12 mouse cellular contexts compared by ENCODE assay signal in the genomic region with DNA sequence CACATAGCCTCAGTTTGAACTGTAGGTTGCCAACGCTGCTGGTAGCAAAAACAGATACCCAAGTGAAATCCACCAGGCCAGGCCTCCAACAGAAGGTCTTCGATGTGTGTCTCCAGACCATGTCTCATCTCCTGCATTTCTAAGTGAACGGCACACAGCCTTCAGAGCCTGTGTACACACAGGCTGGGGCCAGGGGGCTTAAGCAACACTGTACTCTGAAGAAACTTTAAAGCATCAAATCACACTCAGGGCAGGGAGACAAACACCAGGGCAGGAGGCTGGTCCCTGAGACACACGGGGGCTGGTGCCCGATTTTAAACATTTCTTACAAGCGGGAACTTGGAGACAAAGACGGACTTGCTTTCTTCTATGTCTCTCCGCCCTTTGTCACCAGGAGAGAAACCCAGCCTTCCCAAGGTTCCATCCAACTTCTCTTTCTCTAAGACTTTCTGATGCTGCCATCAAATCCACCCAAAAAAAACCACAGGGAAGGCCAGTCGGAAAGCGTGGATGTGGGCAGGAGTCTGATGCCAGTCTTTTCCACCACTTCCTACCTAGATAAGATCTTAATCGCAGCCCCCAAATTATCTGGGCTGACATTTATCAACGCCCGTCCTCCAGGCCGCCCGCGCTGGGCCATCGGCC. TPM values are rescaled to one million over a fixed set of nuclear protein-coding genes. Genes with fewer than 3 reads are reported as not detected.
A peak's percentile ranks its signal among the peaks of the same experiment; 100 is the strongest.
DNase-seq lines count a peak whose midpoint lies in the region; ATAC-seq lines count a peak whose summit lies in the region.
"Had no signal": no experiment of that assay in that cellular context is flagged by ENCODE, and none has a peak within 500 bp of the region (broad histone marks: within the 10 kb centered on the region; RNA-seq: fewer than 3 reads in every experiment).

No protein-coding gene starts in this region.

- no peak for ATAC-seq in kidney, embryonic 15.5 days (replicated peaks; ENCODE audit: low FRiP score)
- no peak for ATAC-seq in embryonic facial prominence, embryonic 14.5 days (ENCODE audit: low read depth)
- no peak for ATAC-seq in hindbrain, embryonic 14.5 days (ENCODE audit: low FRiP score)
- ATAC-seq in neural tube, embryonic 13.5 days (ENCODE audit: low read depth): no peak
- no peak for ATAC-seq in cerebellum, adult (ENCODE audit: insufficient number of reproducible peaks, low FRiP score, low TSS enrichment)

- DNase-seq in kidney, adult 8-10 months: no peak
- no peak for DNase-seq in embryonic facial prominence, embryonic 14.5 days (ENCODE audit: low spot score)
- no peak for DNase-seq in hindbrain, embryonic 14.5 days (ENCODE audit: low spot score)
- DNase-seq in urinary bladder, adult 18-20 months (ENCODE audit: low spot score in 2 of 2): no peak
- no peak for DNase-seq in natural killer cell, adult 2 months (ENCODE audit: low spot score in 2 of 2)
- DNase-seq: cerebellum, postnatal 10 days; heart, adult 2 months; kidney, adult 18-20 months had no signal

- no peak overlapping the region for H3K9ac ChIP-seq in kidney, embryonic 15.5 days
- H3K9ac ChIP-seq in embryonic facial prominence, embryonic 14.5 days (ENCODE audit: low read depth, low read length): peak overlapping the region; percentile 3; the same call in 1 of the 2 replicates
- peak overlapping the region; percentile 43 for H3K9ac ChIP-seq in hindbrain, embryonic 14.5 days
- H3K9ac ChIP-seq in neural tube, embryonic 13.5 days: peak overlapping the region; percentile 57; the same call in 1 of the 2 replicates
- H3K9ac ChIP-seq: liver, embryonic 14.5 days had no signal

- H3K4me3 ChIP-seq in kidney, embryonic 15.5 days (replicated peaks): no peak overlapping the region
- no peak overlapping the region for H3K4me3 ChIP-seq in embryonic facial prominence, embryonic 14.5 days (ENCODE audit: low read depth, low read length)
- no peak overlapping the region for H3K4me3 ChIP-seq in hindbrain, embryonic 14.5 days (replicated peaks; ENCODE audit: low read length)
- H3K4me3 ChIP-seq in neural tube, embryonic 13.5 days: no peak overlapping the region
- H3K4me3 ChIP-seq: heart, adult 2 months had no signal

- peak overlapping the region; percentile 9; the same call in 1 of the 2 replicates for H3K4me2 ChIP-seq in kidney, embryonic 15.5 days
- H3K4me2 ChIP-seq in embryonic facial prominence, embryonic 14.5 days (ENCODE audit: low read depth, low read length): no peak overlapping the region
- peak overlapping the region; percentile 24 for H3K4me2 ChIP-seq in hindbrain, embryonic 14.5 days (replicated peaks)
- H3K4me2 ChIP-seq in neural tube, embryonic 13.5 days: peak overlapping the region; percentile 37

- no peaks in the 10 kb centered on the region for H3K36me3 ChIP-seq in kidney, embryonic 15.5 days
- H3K36me3 ChIP-seq in embryonic facial prominence, embryonic 14.5 days (ENCODE audit: control insufficient read depth, insufficient read depth, low read length): no peaks in the 10 kb centered on the region
- H3K36me3 ChIP-seq in hindbrain, embryonic 14.5 days (replicated peaks; ENCODE audit: control insufficient read depth, insufficient read depth): no peaks in the 10 kb centered on the region
- no peaks in the 10 kb centered on the region for H3K36me3 ChIP-seq in neural tube, embryonic 13.5 days

- peaks cover 85% of the 10 kb centered on the region for H3K27me3 ChIP-seq in kidney, embryonic 15.5 days
- H3K27me3 ChIP-seq in embryonic facial prominence, embryonic 14.5 days (replicated peaks; ENCODE audit: control insufficient read depth, insufficient read depth, low read length): peaks cover 6% of the 10 kb centered on the region; the same call in 1 of the 2 replicates
- H3K27me3 ChIP-seq in hindbrain, embryonic 14.5 days (ENCODE audit: control insufficient read depth, insufficient read depth, low read length): peaks cover 17% of the 10 kb centered on the region
- H3K27me3 ChIP-seq in neural tube, embryonic 13.5 days: peaks cover 66% of the 10 kb centered on the region

- no peaks in the 10 kb centered on the region for H3K9me3 ChIP-seq in kidney, embryonic 15.5 days (replicated peaks)
- no peaks in the 10 kb centered on the region for H3K9me3 ChIP-seq in embryonic facial prominence, embryonic 14.5 days (ENCODE audit: control insufficient read depth, low read length)
- no peaks in the 10 kb centered on the region for H3K9me3 ChIP-seq in hindbrain, embryonic 14.5 days (ENCODE audit: control insufficient read depth, low read length)
- H3K9me3 ChIP-seq in neural tube, embryonic 13.5 days: no peaks in the 10 kb centered on the region

- WGBS in kidney, embryonic 15.5 days: 42% methylated on average over 17 of the region's 17 CpGs
- 60% methylated on average over 17 of the region's 17 CpGs for WGBS in embryonic facial prominence, embryonic 14.5 days
- 24% methylated on average over 17 of the region's 17 CpGs for WGBS in hindbrain, embryonic 14.5 days
- 21% methylated on average over 17 of the region's 17 CpGs for WGBS in neural tube, embryonic 13.5 days

- no peak overlapping the region for H3K27ac ChIP-seq in kidney, embryonic 15.5 days
- H3K27ac ChIP-seq in embryonic facial prominence, embryonic 14.5 days (replicated peaks; ENCODE audit: low read depth, low read length): no peak overlapping the region
- peak overlapping the region; percentile 66 for H3K27ac ChIP-seq in hindbrain, embryonic 14.5 days
- H3K27ac ChIP-seq in neural tube, embryonic 13.5 days (replicated peaks): peak overlapping the region; percentile 86
- H3K27ac ChIP-seq: heart, adult 2 months; liver, embryonic 14.5 days had no signal

- H3K4me1 ChIP-seq in kidney, embryonic 15.5 days: peaks cover 31% of the 10 kb centered on the region
- H3K4me1 ChIP-seq in embryonic facial prominence, embryonic 14.5 days (ENCODE audit: control insufficient read depth, insufficient read depth, low read length): peaks cover 7% of the 10 kb centered on the region
- peaks cover 29% of the 10 kb centered on the region for H3K4me1 ChIP-seq in hindbrain, embryonic 14.5 days (replicated peaks; ENCODE audit: control insufficient read depth, insufficient read depth, low read length)
- peaks cover 75% of the 10 kb centered on the region for H3K4me1 ChIP-seq in neural tube, embryonic 13.5 days (replicated peaks)

RNA-seq across cellular contexts. Expression of a gene that starts 42.4 kb away (rescaled TPM):
- 22.0 and 22.1 TPM in 2 replicates for polyA plus RNA-seq in kidney, embryonic 15.5 days (2015; fragmentation: Nextera tagmentation; extraction: Ambion mirVana)
- polyA plus RNA-seq in embryonic facial prominence, embryonic 14.5 days (2014; fragmentation: Nextera tagmentation; extraction: Ambion mirVana): 12.7 and 17.2 TPM in 2 replicates
- polyA plus RNA-seq in hindbrain, embryonic 14.5 days (2014; fragmentation: Nextera tagmentation; extraction: Ambion mirVana): 13.2 and 15.6 TPM in 2 replicates
- polyA plus RNA-seq in neural tube, embryonic 13.5 days (2015; fragmentation: Nextera tagmentation; extraction: Ambion mirVana): 10.0 and 12.4 TPM in 2 replicates

Comparison
In these comparisons a context has a peak if more than half of its experiments do, and no peak if none do; other contexts are left out.
1. H3K27ac ChIP-seq: peak in hindbrain, embryonic 14.5 days (single experiment) and neural tube, embryonic 13.5 days (single experiment); none in kidney, embryonic 15.5 days (single experiment) and embryonic facial prominence, embryonic 14.5 days (single experiment).